Mouse (Mus musculus): ENCODE data around the gene Rmi2.
"Not testable (repeated sequence)": the region's sequence is repeated elsewhere in the genome, so short reads cannot be mapped to it uniquely, and the experiment has no call there.

The Rmi2 gene

DNA sequence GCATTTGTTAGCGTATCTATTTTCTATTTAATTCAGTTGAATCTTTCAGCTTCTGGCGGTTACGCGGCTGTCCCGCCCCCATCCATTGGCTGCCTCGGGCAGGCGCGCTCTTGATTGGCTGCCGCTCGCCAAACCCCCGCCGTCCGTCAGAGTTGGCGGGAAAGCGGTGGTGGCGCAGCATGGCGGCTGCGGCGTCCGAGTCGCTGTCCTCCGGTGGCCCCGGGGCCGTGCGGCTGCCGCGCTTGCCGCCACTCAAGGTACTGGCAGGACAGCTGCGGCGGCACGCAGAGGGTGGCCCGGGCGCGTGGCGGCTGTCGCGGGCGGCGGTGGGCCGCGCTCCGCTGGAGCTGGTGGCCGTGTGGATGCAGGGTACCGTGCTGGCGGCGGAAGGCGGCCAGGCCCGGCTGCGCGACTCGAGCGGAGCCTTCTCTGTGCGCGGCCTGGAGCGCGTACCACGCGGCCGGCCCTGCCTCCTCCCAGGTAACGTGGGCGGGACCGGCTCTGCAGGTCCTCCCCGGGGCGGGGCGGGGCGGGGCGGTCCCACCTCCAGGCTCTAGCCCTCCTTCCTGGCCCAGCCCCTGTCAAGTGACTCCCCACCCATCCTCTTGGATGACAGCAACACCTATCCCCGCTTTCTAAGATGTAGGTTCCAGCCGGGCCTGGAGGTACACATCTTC lies at the start of gene Rmi2:
TSS of gene Rmi2 (plus strand) at position 149 of the 677 bp plus-strand sequence.
- peak; percentile 85 to 86 for DNase-seq (ENCODE audit: low spot score in 2 of 2)

GRCm38 (mm10) chr16:10785371-10786231 lies 49.3 kb upstream of the Rmi2 start, which contains the start of gene Socs1:
Gene Socs1 (minus strand): TSS chr16:10785536.
- peak; percentile 87 to 90 for DNase-seq (ENCODE audit: low spot score in 2 of 2)

DNA sequence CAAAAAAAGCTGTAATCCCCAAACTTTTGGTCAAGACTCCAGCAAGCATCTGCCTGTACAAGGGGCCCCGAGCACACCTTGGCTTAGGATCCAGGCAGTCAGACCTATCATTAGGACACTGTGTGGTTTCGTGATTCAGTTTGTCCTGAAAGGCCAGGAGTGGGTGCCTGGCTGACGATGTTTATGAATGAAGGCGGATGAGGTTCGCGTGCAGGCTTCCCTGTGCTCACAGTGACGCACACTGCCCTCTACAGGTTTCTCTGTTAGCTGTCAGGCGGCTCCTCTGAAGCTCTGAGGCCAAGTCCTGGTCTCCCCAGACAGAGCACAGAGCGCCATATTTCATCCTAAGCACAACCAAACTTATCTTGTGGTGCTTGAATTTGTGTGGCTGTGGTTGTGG lies 48.6 kb upstream of the Rmi2 start:
- DNase-seq (ENCODE audit: low spot score in 2 of 2) = peak; percentile 83 to 87

DNA sequence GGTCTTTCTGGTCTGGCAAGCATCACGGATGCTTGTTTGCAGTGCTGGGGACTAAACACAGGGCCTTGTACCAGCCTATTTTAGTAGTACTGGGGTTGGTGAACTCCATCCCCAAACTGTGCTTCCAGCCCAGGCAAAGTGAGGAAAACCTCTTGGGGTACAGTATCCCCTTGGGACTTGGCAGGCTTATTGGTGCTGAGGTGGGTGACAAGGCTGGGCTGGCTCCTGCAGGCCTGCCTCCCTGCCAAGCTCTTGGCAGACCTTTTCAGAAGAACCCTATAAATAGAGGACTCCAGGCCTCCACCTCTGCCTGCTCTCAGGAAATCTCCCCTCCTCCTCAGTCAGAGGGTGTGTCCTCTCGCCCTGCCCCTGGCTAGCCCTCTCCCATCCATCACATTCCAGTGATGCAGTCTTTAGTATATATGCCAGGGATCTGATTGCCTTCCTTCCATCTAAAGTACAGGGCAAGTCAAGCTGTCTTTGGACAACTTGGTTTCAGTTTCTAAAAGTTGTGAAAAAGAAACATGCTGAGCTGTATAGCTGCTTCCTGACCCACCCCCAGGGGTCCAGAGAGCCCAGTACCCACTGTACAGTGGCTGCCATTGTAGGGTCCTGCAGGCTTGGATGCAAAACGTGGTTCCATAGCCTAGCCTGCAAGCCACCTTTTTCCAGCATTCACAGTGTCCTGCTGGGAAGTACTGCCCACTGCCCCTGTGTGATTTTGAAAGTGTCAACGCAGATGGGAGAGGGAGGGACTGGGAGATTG lies 47.9 kb upstream of the Rmi2 start:
- DNase-seq (ENCODE audit: low spot score in 2 of 2) = no peak

DNA sequence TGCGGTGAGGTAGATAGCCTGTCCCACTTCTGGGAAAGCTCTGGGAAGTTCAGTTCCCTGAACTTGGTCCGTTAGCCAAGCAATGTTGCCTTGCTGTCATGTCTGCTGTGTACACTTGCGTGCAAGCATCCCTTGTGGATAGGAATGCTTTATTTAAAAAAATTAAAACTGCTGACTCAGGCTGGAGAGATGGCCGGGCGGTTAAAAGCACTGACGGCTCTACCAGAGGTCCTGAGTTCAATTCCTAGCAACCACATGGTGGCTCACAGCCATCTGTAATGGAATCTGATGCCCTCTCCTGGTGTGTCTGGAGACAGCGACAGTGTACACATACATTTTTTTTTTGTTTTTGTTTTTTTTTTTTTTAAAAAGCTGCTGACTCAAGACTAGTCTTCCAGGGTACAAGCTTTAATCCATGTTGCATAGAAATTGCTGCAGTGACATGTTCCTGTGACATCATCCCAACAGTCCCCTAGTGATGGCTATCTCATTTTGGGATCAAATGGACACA lies 47.3 kb upstream of the Rmi2 start:
- DNase-seq (ENCODE audit: low spot score in 2 of 2) = no peak

DNA sequence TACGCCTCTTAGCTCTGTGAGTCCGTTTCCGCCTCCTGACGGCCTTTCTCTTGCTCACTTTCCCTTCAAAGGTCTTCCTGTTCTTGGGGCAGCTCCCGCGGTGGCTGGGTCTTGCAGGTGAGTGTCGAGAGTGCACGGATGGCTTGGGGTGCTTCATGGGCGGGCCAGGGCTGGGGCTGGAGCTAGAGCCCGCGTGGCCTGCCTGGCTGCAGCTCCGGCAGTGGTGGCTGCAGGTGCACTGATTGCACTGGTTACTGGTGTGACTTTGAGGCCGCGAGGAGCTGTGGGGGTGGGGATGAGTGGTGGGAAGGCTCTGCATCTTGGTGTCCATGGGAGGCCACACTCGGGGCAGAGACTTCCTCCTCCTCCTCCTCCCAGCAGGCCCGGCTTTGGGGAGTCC lies 46.6 kb upstream of the Rmi2 start, which contains the start of gene Tnp2:
TSS of gene Tnp2 (minus strand) at position 390 of the 400 bp plus-strand sequence.
- peak; percentile 29 to 40 for DNase-seq (ENCODE audit: low spot score in 2 of 2)

DNA sequence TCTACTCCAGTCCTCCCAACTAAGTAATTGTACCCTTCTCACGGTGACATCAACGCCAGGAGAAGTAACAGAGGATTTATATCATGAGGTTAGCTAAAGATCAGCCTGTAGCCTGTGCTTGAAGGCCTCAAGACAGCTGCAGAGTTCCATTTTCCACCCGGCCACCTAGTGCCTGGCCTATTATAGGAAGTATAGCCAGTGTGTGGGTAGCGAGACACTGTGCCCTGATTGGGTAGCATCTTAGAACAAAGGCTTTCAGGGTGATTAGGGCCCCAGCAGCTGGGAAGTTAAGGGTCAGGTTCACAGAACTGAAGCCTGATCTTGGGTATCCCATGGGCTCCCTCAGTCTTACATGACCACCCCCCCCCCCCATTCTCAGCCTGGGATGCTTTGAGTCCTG lies 46.0 kb upstream of the Rmi2 start:
- no peak for DNase-seq (ENCODE audit: low spot score in 2 of 2)

- no peak for DNase-seq (ENCODE audit: low spot score in 2 of 2)
These were observed 44.2 kb upstream of the Rmi2 start, which contains the start of gene Prm3 for GRCm38 (mm10) chr16:10790702-10791101. Gene Prm3 (minus strand): TSS chr16:10790914.

GRCm38 (mm10) chr16:10796034-10796433 lies 38.8 kb upstream of the Rmi2 start, which contains the start of gene Prm2:
Gene Prm2 (minus strand): TSS chr16:10796134.
- no peak for DNase-seq (ENCODE audit: low spot score in 2 of 2)

DNA sequence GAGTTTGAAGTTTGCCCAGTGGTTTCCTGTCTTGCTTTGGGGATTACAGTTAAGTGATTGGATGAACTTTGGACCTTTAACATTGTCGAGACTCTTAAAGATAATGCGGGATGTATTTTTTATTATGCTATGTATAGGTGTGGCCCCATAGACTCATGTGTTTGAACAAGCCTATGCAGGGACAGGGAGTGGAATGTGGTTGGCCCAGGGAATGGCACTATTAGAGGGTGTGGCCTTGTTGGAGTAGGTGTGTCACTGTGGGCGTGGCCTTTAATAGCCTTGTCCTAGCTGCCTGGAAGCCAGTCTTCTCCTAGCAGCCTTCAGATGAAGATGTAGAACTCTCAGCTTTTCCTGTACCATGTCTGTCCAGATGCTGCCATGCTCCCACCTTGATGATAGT lies 32.4 kb upstream of the Rmi2 start:
- DNase-seq (ENCODE audit: low spot score in 2 of 2) = not testable (repeated sequence)

DNA sequence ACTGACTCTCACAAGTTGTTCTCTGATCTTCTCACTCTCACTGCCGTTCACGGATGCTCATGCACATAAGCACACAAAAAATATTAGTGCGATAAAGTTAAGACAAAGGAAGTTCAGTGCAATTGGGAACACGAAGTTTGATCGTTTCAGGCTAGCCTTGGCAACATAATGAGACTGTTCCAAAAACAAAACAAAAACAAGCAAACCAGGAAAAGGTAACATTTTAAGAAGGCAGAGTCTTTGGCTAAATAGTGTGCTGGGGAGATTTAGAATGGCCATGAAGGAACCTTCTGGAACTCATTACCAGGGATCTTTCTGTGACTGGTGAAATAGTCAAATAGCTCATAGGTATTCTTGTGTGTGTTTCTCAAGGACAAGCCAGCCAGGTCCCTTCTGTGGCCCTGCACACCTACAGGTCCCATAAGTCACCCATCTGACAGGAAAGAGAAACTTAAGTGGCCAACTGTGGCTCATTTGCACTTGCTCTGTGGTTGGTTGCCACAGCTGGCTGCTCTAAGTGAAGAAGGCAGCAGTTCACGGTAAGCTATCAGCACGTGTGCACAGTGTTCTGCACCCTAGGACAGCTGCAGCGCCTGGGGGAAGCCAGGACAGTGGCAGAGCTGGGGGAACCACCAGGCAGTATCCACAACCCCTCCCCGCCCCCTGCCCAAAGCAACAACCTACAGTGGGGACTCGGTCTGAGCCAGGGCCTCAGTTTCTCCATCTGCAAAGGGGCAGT lies 28.9 kb upstream of the Rmi2 start, which contains the start of gene Prm1:
TSS of gene Prm1 (minus strand) at position 51 of the 739 bp plus-strand sequence.
- DNase-seq (ENCODE audit: low spot score in 2 of 2) = peak; percentile 64 to 67

- no peak for DNase-seq (ENCODE audit: low spot score in 2 of 2)
These were observed 24.5 kb upstream of the Rmi2 start for GRCm38 (mm10) chr16:10810376-10810775.

GRCm38 (mm10) chr16:10812865-10813371 lies 21.9 kb upstream of the Rmi2 start, which contains the start of gene Gm11172:
Gene Gm11172 (plus strand): TSS chr16:10812915.
- no peak for DNase-seq (ENCODE audit: low spot score in 2 of 2)

DNA sequence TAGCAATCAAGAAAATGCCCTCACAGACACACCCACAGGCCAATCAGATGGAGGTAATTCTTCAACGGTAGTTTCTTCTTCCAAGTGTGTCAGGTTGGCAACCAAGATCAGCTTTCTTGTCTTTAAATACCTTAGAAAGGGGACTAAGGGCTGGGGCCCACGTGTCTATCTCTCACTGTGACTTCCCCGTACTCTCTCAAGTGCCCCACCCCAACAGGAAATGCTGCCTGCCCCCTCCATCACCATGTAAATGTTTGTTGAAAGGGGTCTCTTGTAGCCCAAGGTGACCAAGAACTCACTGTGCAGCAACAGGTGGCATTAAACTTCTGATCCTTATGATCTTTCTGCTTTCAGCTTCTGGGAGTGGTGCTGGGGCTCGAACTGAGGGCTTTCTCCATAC lies 21.1 kb upstream of the Rmi2 start:
- no peak for DNase-seq (ENCODE audit: low spot score in 2 of 2)

GRCm38 (mm10) chr16:10814864-10815263 lies 20.0 kb upstream of the Rmi2 start:
- DNase-seq (ENCODE audit: low spot score in 2 of 2) = no peak

GRCm38 (mm10) chr16:10818579-10819135 lies 16.2 kb upstream of the Rmi2 start:
- no peak for DNase-seq (ENCODE audit: low spot score in 2 of 2)

DNA sequence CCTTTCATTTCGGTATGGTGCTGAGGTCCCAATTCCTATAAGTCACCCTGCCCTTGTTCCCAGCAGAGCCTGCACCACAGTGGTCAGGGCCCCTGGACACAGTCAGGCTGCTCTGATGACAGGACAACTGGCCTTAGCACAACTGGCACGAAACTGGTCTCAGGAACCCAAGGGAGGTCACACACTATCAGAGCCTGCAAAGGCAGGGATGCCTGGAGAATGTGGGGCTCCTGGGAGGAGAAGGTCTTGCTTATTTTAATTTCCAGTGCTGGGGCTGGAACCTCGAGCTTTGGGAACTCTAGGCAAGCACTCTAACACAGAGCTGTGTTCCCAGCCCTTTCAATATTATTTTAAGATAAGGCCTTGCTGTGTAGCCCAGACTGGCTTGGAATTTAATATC lies 14.9 kb upstream of the Rmi2 start:
- no peak for DNase-seq (ENCODE audit: low spot score in 2 of 2)

DNA sequence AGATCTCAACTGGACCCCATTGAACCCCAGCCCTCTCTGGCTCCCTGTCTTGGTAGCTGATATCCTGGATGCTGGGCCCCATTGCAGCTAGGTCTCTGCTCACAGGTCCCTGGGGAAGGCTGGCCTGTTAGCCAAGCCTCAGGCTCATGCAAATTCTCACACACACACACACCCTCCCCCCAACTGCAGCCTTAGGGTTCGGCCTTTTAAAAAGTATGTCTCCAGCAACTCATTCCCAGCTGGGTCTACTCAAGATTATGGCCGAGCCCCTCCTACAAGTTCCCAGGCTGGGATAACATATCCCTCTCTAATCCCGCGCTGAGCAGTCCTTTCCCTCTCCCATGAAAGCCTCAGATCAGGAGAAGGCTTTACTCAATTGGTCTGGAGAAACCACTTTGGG lies 13.5 kb upstream of the Rmi2 start:
- DNase-seq (ENCODE audit: low spot score in 2 of 2) = no peak

- no peak for DNase-seq (ENCODE audit: low spot score in 2 of 2)
These were observed 10.3 kb upstream of the Rmi2 start for GRCm38 (mm10) chr16:10824536-10824935.

DNA sequence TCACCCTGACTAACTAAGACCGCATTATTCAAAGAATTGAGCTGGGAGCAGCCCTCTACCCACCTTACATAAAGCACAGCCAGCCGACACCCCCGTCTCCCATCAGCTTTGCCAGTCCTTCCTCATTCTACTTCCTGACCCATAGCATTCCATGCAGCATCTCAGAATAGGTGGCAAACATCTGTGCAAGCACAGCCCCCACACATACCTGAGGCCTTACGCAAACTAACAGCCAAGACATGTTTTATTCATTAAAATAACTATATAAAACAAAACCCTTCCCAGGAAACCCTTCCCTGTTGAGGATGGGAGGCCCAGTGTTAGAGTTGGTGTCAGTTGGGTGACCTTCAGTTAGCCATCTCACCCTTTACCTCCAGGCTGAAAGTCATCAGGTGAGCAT lies 9.0 kb upstream of the Rmi2 start:
- no peak for DNase-seq (ENCODE audit: low spot score in 2 of 2)
